Mouse (Mus musculus) activated CD4-positive, CD25-positive, alpha-beta regulatory T cell, adult 4 months (primary cell): ENCODE results near the gene Olfr56. TPM values are rescaled to one million over a fixed set of nuclear protein-coding genes. Genes with fewer than 3 reads are reported as not detected.
A peak's percentile ranks its signal among the peaks of the same experiment; 100 is the strongest.
"Not testable (repeated sequence)": the region's sequence is repeated elsewhere in the genome, so short reads cannot be mapped to it uniquely, and the experiment has no call there.

Source experiments
- ATAC-seq: one replicate; pipeline ENCODE4 v1.8.0; 2017
- polyA plus RNA-seq, 2 experiments: library from polyadenylated mRNA; unstranded; fragments of 100-300 nt; shearing (Covaris generic); gene quantifications; one replicate each; pipeline ENCODE4 v1.2.1; 2017

Olfr56 gene
- under 1 TPM in 1 of 2 experiments, not detected in 1; 0.82 TPM for polyA plus RNA-seq

GRCm38 (mm10) chr11:48978240-48978939, at the start of gene Olfr56:
Gene Olfr56, plus strand, starts transcription at chr11:48978889.
- not testable (repeated sequence) for ATAC-seq

- ATAC-seq: peak; percentile 98
Observed at GRCm38 (mm10) chr11:48933422-48933821, 45.3 kb upstream of the Olfr56 start.

GRCm38 (mm10) chr11:48933923-48934322, 44.8 kb upstream of the Olfr56 start:
- ATAC-seq: peak; percentile 13

DNA sequence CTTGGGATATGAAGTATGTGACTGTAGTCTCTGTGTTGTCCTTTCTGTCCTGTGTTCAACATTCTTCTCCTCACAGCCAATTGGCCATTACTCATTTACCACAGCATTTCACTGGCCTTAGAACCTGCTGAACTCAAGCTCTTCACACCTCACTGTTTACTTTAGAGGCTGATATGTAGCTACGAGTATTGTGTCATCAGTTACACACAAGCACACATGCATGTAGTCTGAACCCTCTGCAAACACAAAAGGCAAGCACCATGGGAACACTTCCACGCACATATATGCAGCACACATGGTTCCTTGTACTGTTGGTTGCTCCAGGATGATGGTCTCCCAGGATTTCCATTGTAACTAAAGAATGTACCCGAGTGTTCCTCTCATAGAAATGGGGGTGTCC, 43.4 kb upstream of the Olfr56 start:
- not testable (repeated sequence) for ATAC-seq

- not testable (repeated sequence) for ATAC-seq
Observed at GRCm38 (mm10) chr11:48939286-48939685, 39.4 kb upstream of the Olfr56 start.

DNA sequence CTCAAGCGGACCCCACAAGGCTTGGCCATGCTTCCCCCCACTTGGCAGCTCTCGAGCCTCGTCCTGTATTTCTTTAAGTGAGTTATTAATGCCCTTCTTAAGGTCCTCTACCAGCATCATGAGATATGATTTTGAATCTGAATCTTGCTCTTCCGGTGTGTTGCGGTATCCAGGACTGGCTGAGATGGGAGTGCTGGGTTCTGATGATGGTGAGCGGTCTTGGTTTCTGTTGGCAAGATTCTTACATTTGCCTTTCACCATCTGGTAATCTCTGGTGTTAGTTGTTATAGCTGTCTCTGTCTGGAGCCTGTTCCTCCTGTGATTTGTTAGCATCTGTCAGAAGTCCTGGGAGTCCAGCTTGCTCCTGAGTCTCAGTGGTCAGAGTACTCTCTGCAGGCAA, 32.6 kb upstream of the Olfr56 start, which contains the start of gene Psme2b:
Psme2b (minus strand) TSS at position 101 of the 400 bp plus-strand sequence.
- ATAC-seq: not testable (repeated sequence)

DNA sequence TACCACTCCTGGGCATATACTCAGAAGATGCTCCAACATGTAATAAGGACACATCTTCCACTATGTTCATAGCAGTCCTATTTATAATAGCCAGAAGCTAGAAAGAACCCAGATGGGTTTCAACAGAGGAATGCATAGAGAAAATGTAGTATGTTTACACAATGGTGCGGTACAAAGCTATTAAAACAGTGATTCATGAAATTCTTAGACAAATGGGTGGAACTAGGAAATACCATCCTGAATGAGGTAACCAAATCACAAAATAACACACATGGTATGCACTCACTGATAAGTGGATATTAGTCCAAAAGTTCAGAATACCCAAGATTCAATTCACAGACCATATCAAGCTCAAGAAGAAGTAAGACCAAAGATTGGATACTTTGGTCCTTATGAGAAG, 4.0 kb upstream of the Olfr56 start:
- not testable (repeated sequence) for ATAC-seq

DNA sequence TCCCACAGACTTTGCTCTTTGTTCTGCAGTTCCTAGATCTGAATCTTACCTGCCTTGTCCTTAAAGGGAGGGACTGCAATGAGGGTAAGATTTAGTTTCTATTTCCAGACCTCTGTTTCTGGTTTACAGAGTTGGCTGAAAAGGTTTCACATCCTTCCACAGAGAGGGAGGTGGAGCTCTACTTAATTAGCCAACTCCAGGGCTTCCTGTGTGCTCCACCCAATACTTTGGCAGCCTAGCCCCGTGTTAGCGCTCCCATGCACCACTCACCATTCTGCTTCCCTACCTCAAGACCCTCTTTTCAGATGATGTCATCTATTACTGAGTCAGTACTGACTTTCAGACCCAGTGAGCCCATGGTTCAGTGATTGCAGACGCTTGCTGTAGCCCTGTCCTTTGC, 562 bp downstream of the Olfr56 start, which contains the start of gene 9930111J21Rik1:
9930111J21Rik1 (minus strand) TSS at position 148 of the 400 bp plus-strand sequence.
- ATAC-seq: peak; percentile 83

- peak; percentile 14 for ATAC-seq
Observed at GRCm38 (mm10) chr11:48980052-48980451, 1.4 kb downstream of the Olfr56 start.

GRCm38 (mm10) chr11:48982848-48983247, 4.2 kb downstream of the Olfr56 start:
- peak; percentile 40 for ATAC-seq

- ATAC-seq: peak; percentile 44
Observed at GRCm38 (mm10) chr11:48988219-48988618, 9.5 kb downstream of the Olfr56 start.

DNA sequence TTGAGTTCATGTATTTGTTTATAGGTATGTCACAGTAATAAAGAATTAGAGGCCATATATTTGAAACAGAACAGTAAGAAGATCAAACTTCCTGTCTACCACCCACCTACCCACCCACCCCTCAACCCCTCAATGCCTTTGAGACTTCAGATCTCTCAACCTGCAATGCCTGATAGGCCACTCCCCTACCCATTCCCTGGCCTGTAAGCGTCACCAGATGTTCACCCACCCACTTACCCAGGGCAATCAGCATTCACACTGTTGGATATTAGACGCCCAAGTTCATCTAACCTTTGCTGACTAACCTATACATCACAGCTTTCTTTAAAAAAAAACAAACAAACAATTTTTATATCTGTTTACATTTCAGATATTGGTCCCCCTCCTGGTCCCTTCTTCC, 11.3 kb downstream of the Olfr56 start:
- peak; percentile 67 for ATAC-seq

DNA sequence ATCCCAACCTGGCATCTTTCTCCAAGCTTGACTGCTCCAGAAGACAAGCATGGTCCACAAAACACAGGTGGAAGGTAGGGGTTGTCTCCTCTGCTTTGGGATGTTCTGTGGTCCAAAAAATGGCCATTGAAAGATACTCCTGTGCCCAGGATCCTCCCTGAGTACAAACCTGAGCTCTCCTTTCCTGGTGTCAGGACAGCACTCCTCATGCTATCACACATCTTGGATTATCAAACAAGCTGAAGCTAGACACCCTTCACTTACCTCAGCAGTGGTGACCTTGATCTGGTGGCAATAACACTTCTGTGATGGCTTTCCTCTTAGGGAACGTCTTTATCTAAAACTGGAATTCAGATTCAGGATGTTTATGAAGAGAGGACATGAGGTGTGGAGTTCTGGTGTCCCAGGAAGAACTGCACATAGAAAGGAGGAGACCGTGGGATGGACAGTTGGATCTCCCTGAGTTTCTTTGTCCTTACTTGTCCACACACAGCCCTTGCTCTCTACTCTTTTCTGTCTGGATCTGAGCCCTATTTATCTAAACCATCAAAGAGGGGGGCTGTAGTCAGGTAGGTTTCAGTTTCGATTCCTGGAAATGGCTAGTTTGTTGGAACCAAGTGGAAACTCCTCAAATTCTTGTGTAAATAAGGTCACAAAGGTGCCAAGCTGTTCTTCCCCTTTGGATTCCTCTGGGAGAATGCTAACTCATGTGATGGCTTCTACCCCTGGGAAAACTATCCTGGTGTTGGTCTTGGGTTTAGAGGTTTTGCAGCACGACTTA, 13.2 kb downstream of the Olfr56 start, which contains the start of gene Gm12185:
Gm12185 (minus strand) TSS at position 487 of the 781 bp plus-strand sequence.
- ATAC-seq: peak; percentile 22

- ATAC-seq: not testable (repeated sequence)
Observed at GRCm38 (mm10) chr11:48993296-48993695, 14.6 kb downstream of the Olfr56 start.

GRCm38 (mm10) chr11:48994018-48994417, 15.3 kb downstream of the Olfr56 start, which contains the start of gene Tgtp1:
Gene Tgtp1, minus strand, starts transcription at chr11:48994172.
- ATAC-seq: peak; percentile 60

DNA sequence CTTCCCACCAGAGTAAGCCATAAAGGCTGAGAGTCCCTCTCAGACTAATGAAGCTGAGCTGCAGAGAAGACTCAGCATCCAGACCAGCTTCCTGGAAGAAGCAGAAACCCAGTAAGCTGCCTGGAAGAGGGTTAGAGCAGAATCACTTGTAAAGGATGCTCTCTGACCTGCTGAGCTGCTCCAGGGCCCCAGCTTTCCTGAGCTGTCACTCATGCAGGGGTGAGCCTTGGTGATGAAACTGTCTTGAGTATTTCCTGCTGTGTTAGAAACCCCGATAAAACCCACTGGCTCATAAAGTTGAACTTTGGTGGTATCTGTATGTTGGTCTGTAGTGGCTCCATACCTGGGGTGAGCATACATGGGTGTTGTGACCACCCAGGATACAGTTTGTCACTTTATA, 21.7 kb downstream of the Olfr56 start:
- peak; percentile 86 for ATAC-seq

DNA sequence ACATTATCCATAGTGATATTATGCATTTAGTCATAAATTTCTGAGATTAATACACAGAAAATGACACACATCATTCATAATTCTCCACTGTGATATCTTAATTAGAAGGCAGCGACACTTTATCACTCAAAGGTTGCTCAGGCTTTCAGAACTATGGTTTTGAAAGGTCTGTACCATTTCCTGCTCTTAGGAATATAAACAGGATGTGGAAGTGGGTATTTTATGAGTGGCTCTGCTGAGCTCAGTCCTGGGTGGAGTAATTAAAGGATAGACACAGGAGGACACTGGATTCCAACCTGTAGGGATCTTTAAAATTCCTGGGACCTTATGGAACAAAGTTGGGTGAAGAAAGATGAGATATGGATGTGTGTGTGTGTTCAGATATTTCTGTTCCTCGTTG, 27.6 kb downstream of the Olfr56 start:
- peak; percentile 78 for ATAC-seq

DNA sequence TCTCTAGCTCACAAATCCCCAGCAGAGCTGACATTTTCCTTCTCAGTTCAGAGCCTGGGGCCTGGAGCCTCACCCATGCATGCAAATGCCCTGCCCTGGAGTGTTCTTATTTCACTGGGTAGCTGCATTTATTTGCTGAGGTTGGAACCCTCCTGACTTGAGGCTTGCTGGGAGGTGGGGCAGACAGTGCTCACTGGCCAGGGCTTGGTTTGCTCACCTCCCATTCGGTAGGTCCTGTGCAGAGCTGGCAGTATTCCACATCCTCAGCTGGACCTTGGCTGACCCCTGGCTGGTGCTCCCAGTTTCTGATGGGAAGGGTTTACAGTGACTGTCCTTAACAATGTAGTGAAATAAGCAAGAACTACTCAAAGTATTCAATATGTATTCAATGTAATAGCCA, 28.1 kb downstream of the Olfr56 start:
- ATAC-seq: peak; percentile 12

- not testable (repeated sequence) for ATAC-seq
Observed at GRCm38 (mm10) chr11:49012074-49012473, 33.4 kb downstream of the Olfr56 start.

- not testable (repeated sequence) for ATAC-seq
Observed at GRCm38 (mm10) chr11:49050064-49050463, 71.4 kb downstream of the Olfr56 start.

- peak; percentile 77 for ATAC-seq
Observed at GRCm38 (mm10) chr11:49051093-49051891, 72.6 kb downstream of the Olfr56 start, which contains the start of gene 9930111J21Rik2. Gene 9930111J21Rik2, minus strand, starts transcription at chr11:49051242.

- not testable (repeated sequence) for ATAC-seq
Observed at GRCm38 (mm10) chr11:49051894-49052293, 73.2 kb downstream of the Olfr56 start.
